Mouse (Mus musculus) brain, embryonic 14.5 days (tissue): ENCODE data around the gene Slc50a1.

ENCODE experiments used
- CTCF ChIP-seq: fragments of 200-500 bp; IDR thresholded peaks from 2 replicates; pipeline ENCODE4 v1.5.1; 2012; ENCODE audit warnings: inconsistent platforms, mild to moderate bottlenecking, moderate library complexity, borderline replicate concordance; ENCODE audit not compliant: insufficient read depth, insufficient read length; ENCODE audit errors: extremely low read depth
- POLR2A ChIP-seq: fragments of 200-500 bp; IDR thresholded peaks from 2 replicates; pipeline ENCODE4 v1.6.1; 2012; ENCODE audit warnings: mild to moderate bottlenecking, inconsistent platforms, borderline replicate concordance; ENCODE audit not compliant: poor library complexity, insufficient read depth, insufficient read length, severe bottlenecking; ENCODE audit errors: extremely low read depth

DNA sequence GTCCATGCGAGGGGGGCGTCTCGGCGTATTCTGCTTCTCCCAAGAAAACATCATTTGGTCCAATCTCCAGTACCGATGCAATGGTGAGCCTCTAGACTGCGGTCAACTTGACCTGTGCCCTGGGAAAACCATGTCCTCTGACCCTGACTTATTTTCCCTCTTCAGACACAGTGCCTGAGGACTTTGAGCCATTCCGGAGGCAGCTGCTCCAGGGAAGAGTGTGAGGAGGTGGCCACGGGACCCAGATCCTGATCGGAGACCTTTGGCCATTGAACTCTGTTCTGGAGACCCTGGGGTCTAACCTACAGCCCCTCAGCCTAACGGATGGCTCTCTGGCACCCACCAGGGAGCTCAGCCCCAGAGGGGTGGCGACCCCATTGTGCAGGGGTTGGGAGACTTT, 44.0 kb downstream of the Slc50a1 start:
- TF ChIP-seq CTCF (no peak), POLR2A (no peak)
